Mouse (Mus musculus) CH12.LX (cell line): ENCODE results near the gene Htt. TPM values are rescaled to one million over a fixed set of nuclear protein-coding genes. Genes with fewer than 3 reads are reported as not detected.

Source experiments
- DNase-seq: peaks from one replicate; pipeline ENCODE4 v3.0.0-alpha.2; 2013; ENCODE audit errors: extremely low read depth
- H3K27ac ChIP-seq: 2 replicates; pipeline ENCODE4 v1.5.1; 2012; ENCODE audit warnings: low read depth, mild to moderate bottlenecking, control low read depth, moderate library complexity; ENCODE audit not compliant: insufficient read depth
- H3K27me3 ChIP-seq: replicated peaks from 2 replicates; pipeline ENCODE3; 2012; ENCODE audit warnings: inconsistent platforms
- H3K36me3 ChIP-seq, 2 experiments: replicated peaks in 1 of 2; 2 replicates each; pipeline versions ENCODE3 to v1.6.1; 2012; ENCODE audit warnings: inconsistent platforms in 1 of 2, low read length in 1 of 2, mild to moderate bottlenecking in 1 of 2, mixed read lengths in 1 of 2, moderate library complexity in 1 of 2; ENCODE audit not compliant: control insufficient read depth in 1 of 2, insufficient read depth in 1 of 2
- H3K4me1 ChIP-seq, 2 experiments: 2 replicates each; pipeline ENCODE4 v1.6.1; 2012; ENCODE audit warnings: inconsistent platforms in 1 of 2, moderate library complexity in 1 of 2; ENCODE audit not compliant: insufficient read depth in 2 of 2, control insufficient read depth in 1 of 2
- H3K4me2 ChIP-seq: 2 replicates; pipeline ENCODE4 v1.6.1; 2012; ENCODE audit warnings: low read depth, mild to moderate bottlenecking, control low read depth; ENCODE audit not compliant: poor library complexity, insufficient read depth, severe bottlenecking
- H3K4me3 ChIP-seq, 3 experiments: fragments of 150-350 bp in 1 of 3; sonication (generic) in 1 of 3; replicated peaks in 1 of 3; 2 replicates each; pipeline versions ENCODE3 to v1.5.1; 2011 to 2012; ENCODE audit warnings: low read depth in 2 of 3, low read length in 2 of 3, mild to moderate bottlenecking in 2 of 3, moderate library complexity in 2 of 3, control low read depth in 1 of 3, improper control_type of control experiment in 1 of 3, inconsistent platforms in 1 of 3, mixed read lengths in 1 of 3; ENCODE audit not compliant: poor library complexity in 1 of 3
- H3K79me2 ChIP-seq: replicated peaks from 2 replicates; pipeline ENCODE4 v1.6.1; 2012; ENCODE audit warnings: mild to moderate bottlenecking, moderate library complexity; ENCODE audit not compliant: control insufficient read depth, poor library complexity, insufficient read depth, severe bottlenecking; ENCODE audit errors: extremely low read depth
- H3K9ac ChIP-seq: 2 replicates; pipeline ENCODE4 v1.6.1; 2012; ENCODE audit warnings: low read depth, mild to moderate bottlenecking, control low read depth, moderate library complexity; ENCODE audit not compliant: insufficient read depth
- H3K9me3 ChIP-seq: replicated peaks from 2 replicates; pipeline ENCODE3; 2012; ENCODE audit warnings: low read length, inconsistent platforms, mixed read lengths
- BHLHE40 ChIP-seq: IDR thresholded peaks from 2 replicates; pipeline ENCODE4 v1.6.1; 2011; ENCODE audit warnings: mild to moderate bottlenecking, low read depth, low read length, improper control_type of control experiment
- ELF1 ChIP-seq: IDR thresholded peaks from 2 replicates; pipeline ENCODE4 v1.6.1; 2014; ENCODE audit warnings: low read depth, mild to moderate bottlenecking, inconsistent platforms, low read length, improper control_type of control experiment
- EP300 ChIP-seq: IDR thresholded peaks from 2 replicates; pipeline ENCODE4 v1.6.1; 2011; ENCODE audit warnings: low read length, improper control_type of control experiment
- GABPA ChIP-seq: IDR thresholded peaks from 2 replicates; pipeline ENCODE4 v1.6.1; 2012; ENCODE audit warnings: low read depth, low read length, improper control_type of control experiment, inconsistent platforms; ENCODE audit not compliant: insufficient replicate concordance
- HCFC1 ChIP-seq: IDR thresholded peaks from 2 replicates; pipeline ENCODE4 v1.6.1; 2012; ENCODE audit warnings: low read depth, mild to moderate bottlenecking, inconsistent platforms, low read length, improper control_type of control experiment
- JUND ChIP-seq: conservative IDR thresholded peaks from 2 replicates; pipeline ENCODE4 v1.6.1; 2011; ENCODE audit warnings: low read depth, low read length, improper control_type of control experiment
- MAFK ChIP-seq: IDR thresholded peaks from 2 replicates; pipeline ENCODE4 v1.6.1; 2011; ENCODE audit warnings: low read length, improper control_type of control experiment; ENCODE audit not compliant: insufficient replicate concordance
- MAX ChIP-seq: IDR thresholded peaks from 2 replicates; pipeline ENCODE4 v1.6.1; 2011; ENCODE audit warnings: low read length, improper control_type of control experiment
- MEF2A ChIP-seq: IDR thresholded peaks from 2 replicates; pipeline ENCODE4 v1.6.1; 2014; ENCODE audit warnings: low read depth, mild to moderate bottlenecking, inconsistent platforms, low read length, improper control_type of control experiment, borderline replicate concordance
- MXI1 ChIP-seq: IDR thresholded peaks from 2 replicates; pipeline ENCODE4 v1.6.1; 2011; ENCODE audit warnings: mild to moderate bottlenecking, low read depth, low read length, improper control_type of control experiment
- PAX5 ChIP-seq: IDR thresholded peaks from 2 replicates; pipeline ENCODE4 v1.6.1; 2012; ENCODE audit warnings: low read length, inconsistent platforms, mixed read lengths
- POLR2A ChIP-seq: IDR thresholded peaks from 2 replicates; pipeline ENCODE4 v1.6.1; 2011; ENCODE audit warnings: low read depth, mild to moderate bottlenecking, improper control_type of control experiment, low read length
- POLR2AphosphoS2 ChIP-seq: IDR thresholded peaks from 2 replicates; pipeline ENCODE4 v1.6.1; 2011; ENCODE audit warnings: low read depth, low read length, improper control_type of control experiment
- RAD21 ChIP-seq: IDR thresholded peaks from 2 replicates; pipeline ENCODE4 v1.6.1; 2011; ENCODE audit warnings: low read depth, mild to moderate bottlenecking, low read length, improper control_type of control experiment, moderate library complexity
- RCOR1 ChIP-seq: conservative IDR thresholded peaks from 2 replicates; pipeline ENCODE4 v1.6.1; 2012; ENCODE audit warnings: low read depth, mild to moderate bottlenecking, inconsistent platforms, low read length, improper control_type of control experiment
- TCF12 ChIP-seq: IDR thresholded peaks from 2 replicates; pipeline ENCODE4 v1.6.1; 2014; ENCODE audit warnings: low read depth, mild to moderate bottlenecking, inconsistent platforms, low read length, improper control_type of control experiment
- UBTF ChIP-seq: IDR thresholded peaks from 2 replicates; pipeline ENCODE4 v1.6.1; 2012; ENCODE audit warnings: low read depth, mild to moderate bottlenecking, inconsistent platforms, low read length, improper control_type of control experiment, moderate library complexity
- USF2 ChIP-seq: conservative IDR thresholded peaks from 2 replicates; pipeline ENCODE4 v1.6.1; 2011; ENCODE audit warnings: low read depth, low read length, improper control_type of control experiment
- ZKSCAN1 ChIP-seq: IDR thresholded peaks from 2 replicates; pipeline ENCODE4 v1.6.1; 2012; ENCODE audit warnings: low read depth, inconsistent platforms, low read length, improper control_type of control experiment, borderline replicate concordance
- ZNF384 ChIP-seq: IDR thresholded peaks from 2 replicates; pipeline ENCODE4 v1.6.1; 2012; ENCODE audit warnings: low read depth, low read length, improper control_type of control experiment, inconsistent platforms
- dilution Hi-C: fragments of 300-500 bp; cut with MboI; formaldehyde crosslinking; loops from 2 replicates; pipeline ENCODE4 v1.14.3; 2020; ENCODE audit warnings: low sequenced_read_pairs; ENCODE audit not compliant: extremely low pct_unique_long_range_greater_than_20kb, extremely low pct_ligation_motif_present
- in situ Hi-C: fragments of 300-500 bp; cut with MboI; formaldehyde crosslinking; loops from 3 replicates; pipeline ENCODE4 v1.14.3; 2019; ENCODE audit warnings: low sequenced_read_pairs, low pct_ligation_motif_present, low pct_unique_long_range_greater_than_20kb, mixed read lengths
- polyA plus RNA-seq: library from polyadenylated mRNA; unstranded; fragments of >175 nt; gene quantifications from 2 replicates; pipeline ENCODE4 v1.2.1, GENCODE M21; 2012; ENCODE audit warnings: low read depth; ENCODE audit not compliant: insufficient read length
- total RNA-seq, 2 experiments: library from RNA; depleted of rRNA; stranded (reverse); fragments of 300-350 nt in 1 of 2; fragments of >200 nt in 1 of 2; gene quantifications; 2 replicates each; pipeline ENCODE4 v1.2.3; 2012 to 2014

Htt gene
- total and polyA plus RNA-seq, 3 experiments = 10.2 to 18.1 (median 18.1) TPM

DNA sequence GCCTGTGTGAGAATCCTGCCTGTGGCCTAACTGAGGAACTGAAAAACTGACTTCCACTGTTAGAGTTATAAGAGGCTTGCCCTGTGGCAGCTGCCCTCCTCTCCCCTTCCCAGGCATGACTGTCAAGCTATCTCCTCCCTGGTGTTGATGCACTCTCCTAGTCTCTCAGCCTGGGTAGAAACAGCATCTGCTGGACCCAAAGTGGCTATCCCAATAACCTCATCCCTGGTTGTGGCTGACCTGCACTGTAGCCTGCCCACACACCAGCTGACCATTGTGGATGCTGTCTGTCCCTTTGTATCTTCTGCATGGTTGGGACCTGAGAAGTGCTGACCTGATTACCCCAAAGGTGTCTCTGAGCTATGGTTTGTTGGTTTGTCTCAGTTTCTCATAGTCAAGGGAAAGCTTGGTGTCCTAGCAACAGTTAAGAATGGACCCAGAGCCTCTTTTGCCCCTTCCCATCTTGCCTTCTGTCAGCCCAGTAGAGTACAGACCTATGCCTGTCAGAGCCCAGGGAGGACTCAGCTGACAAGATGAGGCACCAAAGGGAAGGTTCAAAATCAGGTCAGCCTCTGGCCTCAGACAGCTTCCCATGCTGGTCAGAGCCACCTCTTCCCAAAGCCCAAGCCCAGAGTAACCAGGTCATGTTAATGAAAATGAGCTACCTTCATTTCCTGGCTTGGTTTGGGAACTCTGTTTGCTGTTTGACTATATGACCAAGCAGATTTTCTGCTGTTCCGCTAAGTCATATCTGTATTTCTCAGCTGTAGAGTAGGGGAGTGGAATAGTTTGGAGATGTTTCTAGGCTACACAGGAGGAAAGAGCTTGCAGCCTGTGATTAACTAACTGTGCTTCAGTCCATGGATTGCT, 148.3 kb downstream of the Htt start:
- no peak overlapping the region for H3K4me2 ChIP-seq
- no peak overlapping the region for H3K9ac ChIP-seq
- H3K4me3 ChIP-seq = no peak overlapping the region
- peaks cover 0 to 5% of the 10 kb centered on the region in 2 experiments; a peak in 1 of 4 replicates for H3K4me1 ChIP-seq
- dilution Hi-C loops (no loop called here), in situ Hi-C loops (no loop called here)
- no peaks in the 10 kb centered on the region for H3K27me3 ChIP-seq
- no peak for TF ChIP-seq USF2
- no peaks in the 10 kb centered on the region for H3K9me3 ChIP-seq
- no peak overlapping the region for H3K27ac ChIP-seq
- no peak for DNase-seq
- H3K79me2 ChIP-seq = no peaks in the 10 kb centered on the region
- peaks cover 46 to 83% of the 10 kb centered on the region in 2 experiments for H3K36me3 ChIP-seq

DNA sequence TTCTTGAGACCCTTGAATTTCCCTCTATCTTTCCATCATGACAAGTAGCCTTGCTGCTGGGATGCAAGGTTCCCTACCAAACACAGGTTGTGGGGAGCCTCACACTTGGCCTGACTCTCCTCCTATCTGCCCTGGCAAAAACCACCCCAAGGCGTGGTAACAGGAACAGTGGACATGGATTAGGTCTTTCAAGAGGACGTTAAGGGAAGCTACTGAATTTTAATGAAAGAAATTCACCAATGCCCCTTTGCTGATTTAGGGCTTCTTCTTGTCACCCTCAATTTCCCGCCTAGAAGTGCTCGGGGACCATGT, 148.9 kb downstream of the Htt start:
- Histone ChIP-seq H3K4me2 (no peak overlapping the region), H3K4me1 (peaks cover 0 to 5% of the 10 kb centered on the region in 2 experiments; a peak in 1 of 4 replicates), H3K36me3 (peaks cover 40 to 77% of the 10 kb centered on the region in 2 experiments), H3K4me3 (no peak overlapping the region), H3K9me3 (no peaks in the 10 kb centered on the region), H3K27ac (no peak overlapping the region), H3K27me3 (no peaks in the 10 kb centered on the region), H3K79me2 (no peaks in the 10 kb centered on the region), H3K9ac (no peak overlapping the region)
- in situ Hi-C loops (no loop called here), dilution Hi-C loops (no loop called here)
- TF ChIP-seq ELF1 (no peak), JUND (no peak), GABPA (no peak), MEF2A (no peak), HCFC1 (no peak), POLR2A (no peak), EP300 (no peak), ZNF384 (no peak), TCF12 (no peak), RCOR1 (no peak), ZKSCAN1 (no peak), RAD21 (no peak), UBTF (no peak), MAX (no peak), POLR2AphosphoS2 (no peak), MXI1 (no peak), MAFK (no peak), BHLHE40 (no peak), PAX5 (no peak)
- DNase-seq = no peak
